Mouse (Mus musculus): Measurements from ENCODE around the gene 4930550L24Rik. TPM values are rescaled to one million over a fixed set of nuclear protein-coding genes. Genes with fewer than 3 reads are reported as not detected.

4930550L24Rik gene
- total RNA-seq (2014; fragmentation: Nextera tagmentation) (not detected in 2 replicates), total RNA-seq (2017) (not detected in 2 replicates)

DNA sequence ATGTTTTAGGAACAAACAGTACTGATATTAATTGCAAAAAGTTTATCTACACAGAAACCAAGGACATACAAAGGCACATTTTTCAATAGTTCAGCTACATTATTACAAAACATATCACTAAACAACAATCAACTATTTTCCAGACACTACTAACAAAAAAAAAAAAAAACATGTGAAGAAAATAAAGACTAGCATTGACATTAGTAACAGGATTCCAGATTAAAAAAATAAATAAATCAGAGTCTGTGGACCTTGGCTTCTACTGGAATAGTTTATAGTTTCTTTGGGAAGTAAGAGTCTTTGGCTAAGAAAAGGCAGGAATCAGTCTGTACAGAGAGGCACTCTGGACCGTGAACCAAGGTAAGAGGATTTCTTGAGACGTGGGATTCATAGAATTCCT is at the start of gene 4930550L24Rik:
Gene 4930550L24Rik (plus strand): TSS at position 301 of the 400 bp plus-strand sequence.
- no peak for ATAC-seq (replicated peaks; ENCODE audit: low FRiP score, low TSS enrichment, poor library complexity, severe bottlenecking)

DNA sequence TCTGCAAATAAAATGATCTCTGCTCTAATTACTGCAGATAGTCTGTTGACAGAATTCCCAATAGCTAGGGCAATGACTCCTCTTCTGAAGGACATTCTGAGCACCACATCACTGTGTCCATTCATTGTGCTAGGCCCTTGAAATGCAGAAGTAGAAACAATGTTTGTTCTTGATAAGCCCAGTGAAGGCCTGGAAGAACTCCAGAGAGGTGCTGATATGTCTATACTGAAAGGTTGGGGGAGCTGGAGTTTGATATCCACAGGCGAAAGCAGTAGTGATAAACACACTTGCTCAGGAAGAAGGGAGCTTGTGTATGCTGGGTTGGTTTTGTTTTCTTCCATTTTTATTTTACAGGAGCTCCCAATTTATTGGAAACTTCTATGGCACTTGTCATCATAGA is 8.4 kb upstream of the 4930550L24Rik start:
- ATAC-seq (replicated peaks; ENCODE audit: low FRiP score, low TSS enrichment, poor library complexity, severe bottlenecking): no peak

DNA sequence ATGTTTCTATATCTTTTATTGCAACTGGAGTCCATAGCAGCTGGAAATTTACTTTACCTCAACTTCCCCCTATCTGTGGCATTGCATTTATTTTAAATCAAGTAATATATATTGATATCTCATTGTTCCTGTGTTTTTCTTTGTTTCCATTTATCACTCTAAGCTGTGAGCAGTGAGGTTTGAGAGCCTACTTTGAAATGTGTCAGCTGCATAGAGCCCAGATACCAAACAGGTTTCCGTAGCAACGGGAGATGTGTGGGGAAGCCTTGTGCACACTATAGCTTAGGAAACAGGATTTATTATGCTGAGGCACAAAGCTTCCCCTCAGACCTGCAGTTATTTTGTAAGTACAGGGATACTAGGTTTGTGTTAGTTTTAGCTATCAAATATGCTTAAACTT is 58.8 kb downstream of the 4930550L24Rik start:
- no peak for ATAC-seq (replicated peaks; ENCODE audit: low FRiP score, low TSS enrichment, poor library complexity, severe bottlenecking)

All from megakaryocyte-erythroid progenitor cell, adult 5-6 weeks (primary cell).